Mouse (Mus musculus) cerebellum, postnatal 36 days (tissue): Measurements from ENCODE around the gene Sema4d.

Experiments used
- DNase-seq, 2 experiments: peaks; one replicate each; pipeline ENCODE4 v3.0.0; 2021 to 2022; ENCODE audit warnings: mixed read lengths in 2 of 2

Gene Sema4d

DNA sequence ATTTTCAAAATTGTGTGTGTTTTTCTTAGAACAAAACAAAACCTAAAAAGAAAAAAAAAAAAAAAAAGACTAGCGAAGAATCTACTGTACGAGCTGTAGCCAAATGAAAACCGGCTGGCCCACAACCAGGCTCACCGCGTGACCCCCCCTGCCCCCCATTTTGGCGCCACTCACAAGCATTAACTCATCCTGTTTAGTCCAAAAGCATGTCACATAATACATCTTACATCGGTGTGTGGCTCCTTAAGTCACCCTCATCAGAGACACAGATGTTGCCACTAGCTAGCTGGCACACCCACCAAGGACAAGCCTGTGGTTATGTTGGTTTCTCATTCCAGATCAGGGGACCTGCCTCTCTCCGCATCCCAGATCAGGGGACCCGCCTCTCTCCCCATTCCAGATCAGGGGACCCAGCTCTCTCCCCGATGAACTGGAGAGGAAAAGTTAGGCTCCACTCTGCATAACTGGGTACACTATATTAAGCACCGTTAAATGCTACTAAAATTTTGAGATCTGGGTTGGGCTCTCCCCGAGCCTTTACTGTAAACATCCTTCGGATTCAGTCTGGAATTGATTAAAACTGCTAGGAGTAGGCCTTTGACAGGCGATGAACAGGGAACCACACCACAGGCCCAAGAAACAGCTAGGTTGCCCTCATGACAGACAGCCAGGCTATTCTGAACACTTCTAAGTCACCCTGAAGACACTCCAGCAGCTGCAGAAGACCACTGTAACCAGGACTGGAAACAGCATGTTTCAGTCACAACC is 43.8 kb downstream of the Sema4d start:
- DNase-seq = no peak

GRCm38 (mm10) chr13:51748009-51748552 is 45.5 kb downstream of the Sema4d start:
- peak in 1 of 2 experiments; percentile 50 for DNase-seq

- DNase-seq = no peak
Measured at GRCm38 (mm10) chr13:51747069-51747468, 46.5 kb downstream of the Sema4d start.

- no peak for DNase-seq
Measured at GRCm38 (mm10) chr13:51745862-51746261, 47.7 kb downstream of the Sema4d start.

GRCm38 (mm10) chr13:51743855-51744254 is 49.7 kb downstream of the Sema4d start:
- DNase-seq = no peak

- no peak for DNase-seq
Measured at GRCm38 (mm10) chr13:51742551-51743052, 50.9 kb downstream of the Sema4d start.

DNA sequence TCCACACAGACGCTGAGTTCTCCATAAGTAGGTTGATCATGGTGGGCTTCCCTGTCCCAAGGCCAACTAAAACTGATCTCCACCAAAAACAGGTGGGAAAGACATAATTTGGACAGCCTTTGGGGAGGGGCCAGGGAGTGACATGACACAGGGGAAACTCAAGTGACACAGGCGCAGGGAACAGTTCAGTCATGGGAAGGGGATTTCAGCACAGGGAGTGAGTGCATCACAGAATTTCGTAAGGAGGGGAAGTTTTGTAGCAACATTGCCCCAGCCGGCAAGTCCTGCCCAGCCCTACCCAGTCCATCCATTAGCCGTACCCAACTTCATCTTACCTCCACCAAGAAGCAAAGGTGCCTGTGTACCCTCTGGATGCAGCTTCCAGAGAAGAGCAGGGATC is 52.8 kb downstream of the Sema4d start:
- no peak for DNase-seq

DNA sequence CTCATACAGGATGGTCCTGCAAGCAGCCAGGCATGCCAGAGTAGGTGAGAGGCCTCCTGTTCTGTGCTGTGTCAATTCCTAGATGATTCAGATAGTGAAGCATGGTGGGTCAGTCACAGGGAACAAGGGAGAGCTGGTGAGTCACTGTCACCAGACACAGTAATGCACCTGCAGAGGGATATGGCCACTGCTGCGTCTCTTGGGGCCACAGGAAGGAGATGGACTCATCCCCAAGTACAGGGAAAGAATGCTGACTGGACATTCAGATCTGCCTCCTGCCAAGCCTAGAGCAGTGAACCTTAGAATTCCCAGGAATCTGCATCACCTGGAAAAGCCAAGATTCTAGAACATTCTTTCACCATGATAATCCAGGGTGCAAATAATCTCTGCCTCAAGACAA is 53.8 kb downstream of the Sema4d start:
- DNase-seq = no peak

DNA sequence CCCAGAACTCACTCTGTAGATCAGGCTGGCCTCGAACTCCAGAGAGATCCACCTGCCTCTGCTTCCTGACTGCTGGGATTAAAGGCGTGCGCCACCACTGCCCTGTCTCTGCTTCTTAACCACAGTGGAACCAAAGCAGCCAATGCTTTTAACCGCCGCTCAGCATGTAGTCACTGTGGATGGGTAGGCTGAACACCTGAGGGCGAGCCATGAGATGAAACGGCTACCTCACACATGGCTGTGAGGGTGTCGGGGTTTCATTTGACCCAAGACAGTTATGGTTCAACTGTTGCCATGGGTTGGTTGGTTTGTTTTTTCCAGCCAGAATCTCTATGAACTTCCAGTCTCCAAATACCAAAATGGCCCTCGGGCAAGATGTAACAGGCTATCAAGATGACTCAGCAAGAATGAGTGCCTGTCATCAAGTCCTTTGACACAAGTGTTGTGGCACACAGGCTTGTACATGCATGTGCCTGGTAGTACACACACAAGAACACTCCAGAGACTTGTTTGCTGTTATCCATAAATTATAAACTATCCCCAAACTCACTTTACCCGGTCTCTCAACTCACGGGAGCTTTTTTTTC is 54.9 kb downstream of the Sema4d start:
- no peak for DNase-seq

DNA sequence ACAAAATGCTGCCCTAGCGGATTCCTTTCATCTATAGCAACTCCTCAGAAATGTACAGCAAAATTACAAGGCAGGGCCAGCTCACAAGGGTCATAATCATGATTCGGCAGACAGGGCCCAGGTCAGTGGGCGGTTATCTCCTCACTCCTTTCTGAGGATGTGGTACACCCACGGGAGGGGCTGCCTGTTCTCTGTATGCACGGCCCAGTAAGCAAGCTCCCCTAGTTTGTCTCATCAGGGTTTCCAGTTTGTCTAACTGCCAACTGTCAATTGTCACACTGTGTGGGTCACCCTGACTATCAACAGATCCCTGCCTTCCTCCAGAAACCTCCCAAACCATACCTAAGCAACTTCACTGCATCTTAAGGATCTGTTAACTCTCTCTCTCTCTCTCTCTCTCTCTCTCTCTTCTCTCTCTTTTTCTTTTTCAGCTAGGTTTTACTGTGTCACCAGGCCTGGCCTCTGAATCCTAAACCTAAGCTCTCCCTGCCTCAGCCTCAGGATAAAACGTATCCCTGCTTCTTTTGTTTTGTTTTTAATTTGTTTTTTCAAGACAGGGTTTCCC is 55.5 kb downstream of the Sema4d start:
- DNase-seq = no peak

DNA sequence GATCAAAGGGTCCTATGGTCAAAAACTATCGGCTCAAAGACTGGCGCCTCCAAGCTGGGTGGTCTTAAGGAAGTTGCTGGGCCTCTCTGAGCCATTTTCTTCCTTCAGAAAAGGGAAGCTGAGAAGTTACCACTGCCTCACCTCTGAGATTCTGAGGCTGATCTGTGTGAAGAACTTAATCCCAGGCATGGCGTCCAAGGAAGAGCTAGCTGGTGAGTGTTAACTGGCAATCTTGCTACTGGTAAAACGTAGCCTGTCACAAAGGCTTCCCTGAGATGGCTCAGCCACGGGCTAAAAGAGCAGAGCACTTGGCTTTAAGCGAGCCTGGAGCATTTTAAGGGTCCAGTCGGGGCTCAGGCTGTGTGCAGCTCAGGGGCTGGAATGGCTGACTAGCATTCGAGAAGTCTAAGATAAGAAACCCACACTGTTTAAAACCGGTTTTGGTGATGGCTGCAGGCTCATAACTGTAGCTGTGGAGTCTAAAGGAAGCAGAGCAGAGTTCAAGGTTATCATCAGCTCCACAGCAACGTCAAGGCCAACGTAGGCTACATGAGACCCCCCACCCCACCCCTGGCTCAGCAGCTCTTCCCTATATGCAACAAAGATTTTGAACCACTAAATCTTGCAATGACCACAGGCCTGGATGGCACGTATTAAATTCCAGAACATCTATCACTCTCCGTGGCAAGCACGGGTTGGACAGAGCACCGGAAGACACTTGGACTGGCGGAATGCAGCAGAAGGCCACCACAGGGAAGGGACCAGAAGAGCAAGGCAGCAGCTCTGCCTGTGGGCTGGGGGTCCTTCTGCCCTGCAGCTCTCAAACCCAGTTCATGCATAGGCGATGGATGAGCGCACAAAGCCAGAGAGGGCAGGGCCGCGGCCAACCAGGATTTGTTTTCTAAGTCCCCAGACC is 56.3 kb downstream of the Sema4d start:
- DNase-seq = no peak

DNA sequence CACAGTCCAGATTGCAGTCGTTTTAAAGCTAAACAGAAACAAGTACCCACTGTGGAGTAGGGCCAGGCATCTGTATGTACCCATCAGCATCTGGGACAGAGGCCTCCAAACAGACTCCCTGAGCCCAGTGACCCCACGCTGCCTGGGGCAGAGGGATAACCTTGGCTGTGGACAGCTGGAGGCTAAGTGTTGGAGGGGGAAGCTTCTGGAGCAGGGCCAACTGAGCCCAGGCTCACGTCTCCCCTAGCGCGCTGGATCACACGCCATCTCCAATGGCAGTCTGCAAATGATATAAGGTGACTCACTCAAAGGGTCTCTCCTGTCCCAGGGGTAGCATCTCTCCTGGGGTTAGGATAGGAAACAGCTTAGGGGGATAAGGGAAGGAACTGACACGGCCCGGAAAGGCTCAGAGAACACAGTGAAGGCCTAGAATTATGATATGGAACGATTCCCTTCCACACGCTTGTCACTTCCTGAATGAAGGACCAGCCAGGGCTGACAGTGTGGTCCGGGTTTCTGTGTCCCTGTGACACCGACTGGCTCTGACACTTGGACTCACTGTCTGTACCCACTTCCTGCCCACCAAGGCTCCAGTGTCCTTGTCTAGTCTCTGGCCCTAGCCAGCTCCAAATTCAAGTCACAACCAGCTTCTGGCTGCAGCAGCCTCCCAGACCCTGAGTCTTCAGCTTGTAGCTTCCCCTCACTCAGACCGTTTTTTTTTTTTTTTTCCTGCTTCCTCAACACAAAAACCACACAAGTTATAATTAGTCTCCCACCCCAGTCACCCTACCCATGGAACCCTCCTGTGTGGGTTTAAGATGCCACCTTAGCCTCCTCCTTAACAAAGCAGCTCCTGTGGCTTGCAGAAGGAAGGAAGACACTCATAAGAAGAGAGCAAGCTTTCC is 57.3 kb downstream of the Sema4d start:
- DNase-seq = no peak

GRCm38 (mm10) chr13:51734556-51734955 is 59.0 kb downstream of the Sema4d start:
- DNase-seq = no peak

- DNase-seq = no peak
Measured at GRCm38 (mm10) chr13:51732097-51732664, 61.4 kb downstream of the Sema4d start.

DNA sequence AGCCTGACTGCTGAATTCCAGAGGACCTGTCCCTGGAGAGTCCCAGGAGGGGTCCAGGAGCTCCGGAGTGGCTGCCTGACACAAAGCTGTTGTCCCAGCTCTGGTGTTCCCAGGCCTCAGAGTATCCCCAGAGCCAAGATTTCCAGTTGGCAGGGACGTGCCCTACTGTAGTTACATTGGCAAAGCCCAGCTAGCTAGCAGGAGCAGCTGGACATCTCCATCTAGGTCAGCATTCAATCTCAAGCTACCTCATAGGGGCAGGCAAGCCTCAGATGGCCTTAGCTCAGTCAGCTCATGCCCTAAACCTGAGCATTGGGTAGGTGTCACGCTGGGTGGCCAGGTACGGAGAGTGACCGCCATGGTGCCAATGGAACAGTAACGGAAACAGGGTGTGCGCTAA is 62.1 kb downstream of the Sema4d start:
- DNase-seq = peak; percentile 74 to 77

DNA sequence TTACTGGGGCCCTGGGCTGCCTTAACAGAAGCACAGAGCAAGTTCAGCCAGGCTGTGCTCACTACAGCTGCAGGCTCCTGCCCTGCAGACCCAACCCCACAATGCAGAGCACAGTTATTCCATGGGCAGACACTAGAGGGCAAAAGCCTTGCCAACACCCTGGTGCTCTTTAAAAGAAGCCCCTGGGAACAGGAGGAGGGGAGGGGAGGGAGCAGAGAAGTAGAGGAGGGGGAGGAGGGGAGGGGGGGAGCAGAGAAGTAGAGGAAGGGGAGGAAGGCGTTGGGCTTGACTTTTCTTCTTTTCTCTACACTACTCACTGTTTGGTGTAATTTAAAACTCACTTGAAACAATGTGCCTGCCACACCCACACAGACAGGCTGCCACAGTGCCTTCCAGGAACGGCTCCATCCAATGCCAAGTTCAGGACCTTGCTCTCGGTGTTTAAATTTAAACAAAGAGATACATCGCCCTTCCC is 63.6 kb downstream of the Sema4d start:
- no peak for DNase-seq

GRCm38 (mm10) chr13:51727364-51727763 is 66.2 kb downstream of the Sema4d start:
- no peak for DNase-seq

DNA sequence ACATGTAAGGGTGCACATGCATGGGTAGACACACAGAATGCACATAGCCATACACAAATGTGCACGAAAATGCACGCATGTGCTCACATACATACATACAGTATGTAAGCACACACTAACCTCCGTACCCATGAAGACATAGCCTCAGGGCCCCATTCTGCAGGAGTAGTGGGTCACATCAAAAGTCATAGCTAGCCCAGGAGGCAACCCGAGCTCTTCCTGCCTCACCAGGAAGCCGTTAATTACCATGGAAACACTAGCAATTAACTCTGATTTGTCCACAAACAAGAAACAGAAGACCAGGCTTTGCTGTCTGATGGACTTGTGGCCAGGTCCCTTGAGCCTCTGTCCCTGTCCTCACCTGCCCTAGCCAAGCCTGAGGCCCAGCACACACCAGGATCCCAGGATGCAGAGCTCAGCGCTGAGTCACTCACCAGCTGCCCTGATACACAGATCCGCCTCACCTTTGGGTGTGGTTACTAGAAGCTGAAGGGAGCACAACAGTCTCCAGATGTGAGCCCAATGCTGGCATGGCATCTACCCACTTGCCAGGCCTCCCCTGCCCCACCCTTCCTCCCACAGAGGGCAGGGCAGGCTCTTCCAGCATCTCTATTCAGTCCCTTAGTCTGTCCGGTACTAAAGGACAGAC is 67.5 kb downstream of the Sema4d start:
- peak in 1 of 2 experiments; percentile 39 for DNase-seq

GRCm38 (mm10) chr13:51725446-51725845 is 68.1 kb downstream of the Sema4d start:
- DNase-seq = peak in 1 of 2 experiments; percentile 37

DNA sequence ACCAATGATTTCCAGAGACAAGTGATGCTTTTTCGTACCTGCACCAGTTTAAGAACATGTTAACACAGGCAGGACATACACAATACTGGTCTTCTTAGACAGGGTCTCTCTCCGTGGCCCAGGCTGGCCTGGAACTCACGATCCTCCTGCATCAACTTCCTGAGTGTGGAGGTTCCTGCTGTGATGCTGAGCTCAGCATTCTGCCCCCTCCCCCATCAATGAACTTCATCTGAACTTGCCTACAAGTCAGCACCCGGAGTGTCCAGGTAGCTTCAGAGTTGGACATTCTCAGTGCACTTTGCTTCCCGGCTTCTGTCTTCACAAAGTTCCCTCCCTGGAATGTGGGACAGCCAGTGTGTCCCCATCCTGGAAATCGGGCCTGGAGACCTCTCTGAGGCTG is 69.0 kb downstream of the Sema4d start:
- no peak for DNase-seq
